Mouse (Mus musculus): ENCODE results near the gene Crtap. TPM values are rescaled to one million over a fixed set of nuclear protein-coding genes. Genes with fewer than 3 reads are reported as not detected.
"Not testable (repeated sequence)": the region's sequence is repeated elsewhere in the genome, so short reads cannot be mapped to it uniquely, and the experiment has no call there.

Crtap gene
- polyA plus RNA-seq, 1 experiment from 2014 or later: 22.9 TPM

GRCm38 (mm10) chr9:114375276-114375962 lies 15.1 kb downstream of the Crtap start:
- Histone ChIP-seq H3K4me3 (no peak overlapping the region), H3K27me3 (replicated peaks) (no peaks in the 10 kb centered on the region), H3K9me3 (no peaks in the 10 kb centered on the region), H3K9ac (no peak overlapping the region), H3K27ac (no peak overlapping the region), H3K4me2 (no peak overlapping the region), H3K36me3 (replicated peaks) (no peaks in the 10 kb centered on the region), H3K4me1 (no peaks in the 10 kb centered on the region)
- WGBS: 92% methylated on average over 10 of the region's 10 CpGs
- ATAC-seq (replicated peaks): no peak

GRCm38 (mm10) chr9:114371717-114372116 lies 18.8 kb downstream of the Crtap start:
- H3K27ac ChIP-seq; H3K9me3 ChIP-seq; H3K4me1 ChIP-seq; H3K4me3 ChIP-seq; H3K36me3 ChIP-seq (replicated peaks); H3K9ac ChIP-seq; H3K27me3 ChIP-seq (replicated peaks); ATAC-seq (replicated peaks); H3K4me2 ChIP-seq: not testable (repeated sequence)
- 28% methylated on average over 5 of the region's 5 CpGs for WGBS

GRCm38 (mm10) chr9:114369389-114369788 lies 21.1 kb downstream of the Crtap start:
- not testable (repeated sequence) for H3K27ac ChIP-seq; H3K36me3 ChIP-seq (replicated peaks); H3K4me1 ChIP-seq; H3K9me3 ChIP-seq; H3K4me2 ChIP-seq; H3K4me3 ChIP-seq; H3K9ac ChIP-seq; H3K27me3 ChIP-seq (replicated peaks)
- WGBS: 57% methylated on average over 5 of the region's 5 CpGs
- 0 out of 2 replicates have a peak, but pooled peaks have one; percentile 49 for ATAC-seq (replicated peaks)

GRCm38 (mm10) chr9:114368471-114368858 lies 22.0 kb downstream of the Crtap start:
- Histone ChIP-seq H3K36me3 (replicated peaks) (no peaks in the 10 kb centered on the region), H3K27me3 (replicated peaks) (0 out of 2 replicates have a peak, but pooled peaks cover 5% of the 10 kb centered on the region), H3K4me2 (peak overlapping the region; percentile 94), H3K4me3 (peak overlapping the region; percentile 61), H3K9me3 (no peaks in the 10 kb centered on the region), H3K27ac (peak overlapping the region; percentile 45; the same call in 1 of the 2 replicates), H3K9ac (peak overlapping the region; percentile 59), H3K4me1 (peaks cover 4% of the 10 kb centered on the region)
- 12% methylated on average over 12 of the region's 12 CpGs for WGBS
- ATAC-seq (replicated peaks): peak; percentile 69; the same call in 1 of the 2 replicates

GRCm38 (mm10) chr9:114367783-114368470 lies 22.5 kb downstream of the Crtap start:
- ATAC-seq (replicated peaks): peak; percentile 91
- Histone ChIP-seq H3K36me3 (replicated peaks) (no peaks in the 10 kb centered on the region), H3K9me3 (no peaks in the 10 kb centered on the region), H3K4me2 (peak overlapping the region; percentile 94), H3K27ac (peak overlapping the region; percentile 45; the same call in 1 of the 2 replicates), H3K27me3 (replicated peaks) (0 out of 2 replicates have a peak, but pooled peaks cover 5% of the 10 kb centered on the region), H3K4me3 (peak overlapping the region; percentile 61), H3K9ac (peak overlapping the region; percentile 59), H3K4me1 (peaks cover 4% of the 10 kb centered on the region)
- 1% methylated on average over 48 of the region's 48 CpGs for WGBS

GRCm38 (mm10) chr9:114329855-114330254 lies 60.6 kb downstream of the Crtap start, which contains the start of gene Bcl2a1c:
Gene Bcl2a1c (plus strand): TSS chr9:114330135.
- WGBS: 83% methylated on average over 9 of the region's 9 CpGs
- not testable (repeated sequence) for H3K4me1 ChIP-seq; H3K4me2 ChIP-seq; ATAC-seq (replicated peaks); H3K27me3 ChIP-seq (replicated peaks); H3K9ac ChIP-seq; H3K9me3 ChIP-seq; H3K27ac ChIP-seq; H3K4me3 ChIP-seq; H3K36me3 ChIP-seq (replicated peaks)

- H3K4me2 ChIP-seq; H3K4me3 ChIP-seq; H3K4me1 ChIP-seq; H3K36me3 ChIP-seq (replicated peaks); ATAC-seq (replicated peaks); H3K27me3 ChIP-seq (replicated peaks); H3K9ac ChIP-seq; H3K9me3 ChIP-seq; H3K27ac ChIP-seq: not testable (repeated sequence)
Observed at GRCm38 (mm10) chr9:114328332-114328731, 62.1 kb downstream of the Crtap start.

- H3K4me1 ChIP-seq: no peaks in the 10 kb centered on the region
- no peaks in the 10 kb centered on the region for H3K9me3 ChIP-seq
- H3K27me3 ChIP-seq (replicated peaks): no peaks in the 10 kb centered on the region
- H3K36me3 ChIP-seq (replicated peaks): no peaks in the 10 kb centered on the region
- H3K9ac ChIP-seq: no peak overlapping the region
- no peak overlapping the region for H3K27ac ChIP-seq
- 78% methylated on average over 3 of the region's 3 CpGs for WGBS
- no peak overlapping the region for H3K4me2 ChIP-seq
- no peak for ATAC-seq (replicated peaks)
- no peak overlapping the region for H3K4me3 ChIP-seq
Observed at GRCm38 (mm10) chr9:114326011-114326748, 64.3 kb downstream of the Crtap start.

Other genes with a start within 250 kb of the Crtap start
- not detected in 2 replicates for gene Bcl2a1c, start 60.5 kb downstream of the Crtap start, polyA plus RNA-seq (2015; fragmentation: Nextera tagmentation; extraction: Ambion mirVana)
- gene Glb1, start 10.4 kb upstream of the Crtap start, polyA plus RNA-seq (2015; fragmentation: Nextera tagmentation; extraction: Ambion mirVana): 26.9 and 27.3 TPM in 2 replicates
- gene Tmppe, start 10.4 kb upstream of the Crtap start, polyA plus RNA-seq (2015; fragmentation: Nextera tagmentation; extraction: Ambion mirVana): 10.4 and 11.0 TPM in 2 replicates
- gene Ccr4, start 114.2 kb upstream of the Crtap start, polyA plus RNA-seq (2015; fragmentation: Nextera tagmentation; extraction: Ambion mirVana): not detected in 2 replicates
- not detected in 2 replicates for gene C130032M10Rik, start 125.0 kb upstream of the Crtap start, polyA plus RNA-seq (2015; fragmentation: Nextera tagmentation; extraction: Ambion mirVana)
- 0.15 and 0.17 TPM in 2 replicates for gene Trim71, start 173.7 kb upstream of the Crtap start, polyA plus RNA-seq (2015; fragmentation: Nextera tagmentation; extraction: Ambion mirVana)
- 57.4 and 61.0 TPM in 2 replicates for gene Cnot10, start 249.5 kb upstream of the Crtap start, polyA plus RNA-seq (2015; fragmentation: Nextera tagmentation; extraction: Ambion mirVana)